Mouse (Mus musculus) right cerebral cortex, postnatal 14 days (tissue): ENCODE data around the gene Cryba1.
"Not testable (repeated sequence)": the region's sequence is repeated elsewhere in the genome, so short reads cannot be mapped to it uniquely, and the experiment has no call there.

Experiments
- DNase-seq: peaks from one replicate; pipeline ENCODE4 v3.0.0; 2022

Gene Cryba1

GRCm38 (mm10) chr11:77725183-77725582 is at the start of gene Cryba1:
Gene Cryba1 (minus strand): TSS chr11:77725283.
- DNase-seq: no peak

- no peak for DNase-seq
These were observed 47.0 kb upstream of the Cryba1 start for GRCm38 (mm10) chr11:77771879-77772713.

GRCm38 (mm10) chr11:77770346-77770745 is 45.3 kb upstream of the Cryba1 start:
- DNase-seq: no peak

GRCm38 (mm10) chr11:77769496-77769895 is 44.4 kb upstream of the Cryba1 start:
- no peak for DNase-seq

GRCm38 (mm10) chr11:77766351-77767001 is 41.4 kb upstream of the Cryba1 start:
- peak; percentile 64 for DNase-seq

GRCm38 (mm10) chr11:77765459-77765777 is 40.3 kb upstream of the Cryba1 start:
- DNase-seq: no peak

GRCm38 (mm10) chr11:77764694-77765458 is 39.8 kb upstream of the Cryba1 start:
- DNase-seq: no peak

- DNase-seq: peak; percentile 33
These were observed 38.7 kb upstream of the Cryba1 start for GRCm38 (mm10) chr11:77763673-77764340.

GRCm38 (mm10) chr11:77762783-77763672 is 37.9 kb upstream of the Cryba1 start, which contains the start of gene Myo18a:
Gene Myo18a (plus strand): TSS chr11:77763246.
- peak; percentile 86 for DNase-seq

GRCm38 (mm10) chr11:77760031-77760430 is 34.9 kb upstream of the Cryba1 start:
- DNase-seq: no peak

GRCm38 (mm10) chr11:77753469-77753868 is 28.4 kb upstream of the Cryba1 start:
- DNase-seq: no peak

GRCm38 (mm10) chr11:77752525-77752924 is 27.4 kb upstream of the Cryba1 start:
- DNase-seq: no peak

- no peak for DNase-seq
These were observed 23.9 kb upstream of the Cryba1 start for GRCm38 (mm10) chr11:77748996-77749395.

- DNase-seq: not testable (repeated sequence)
These were observed 22.0 kb upstream of the Cryba1 start for GRCm38 (mm10) chr11:77747103-77747502.

GRCm38 (mm10) chr11:77746652-77747051 is 21.6 kb upstream of the Cryba1 start:
- DNase-seq: no peak

GRCm38 (mm10) chr11:77743966-77744365 is 18.9 kb upstream of the Cryba1 start:
- DNase-seq: peak; percentile 17

- no peak for DNase-seq
These were observed 13.5 kb upstream of the Cryba1 start for GRCm38 (mm10) chr11:77738555-77738954.

GRCm38 (mm10) chr11:77737289-77737688 is 12.2 kb upstream of the Cryba1 start:
- peak; percentile 88 for DNase-seq

- no peak for DNase-seq
These were observed 3.5 kb upstream of the Cryba1 start for GRCm38 (mm10) chr11:77728587-77728986.

GRCm38 (mm10) chr11:77724766-77725165 is 317 bp downstream of the Cryba1 start:
- DNase-seq: no peak

- DNase-seq: no peak
These were observed 3.7 kb downstream of the Cryba1 start for GRCm38 (mm10) chr11:77721389-77721788.

- no peak for DNase-seq
These were observed 6.0 kb downstream of the Cryba1 start for GRCm38 (mm10) chr11:77719055-77719454.
